Mouse (Mus musculus) kidney, embryonic 16.5 days (tissue): ENCODE data around the gene Abcg1. TPM values are rescaled to one million over a fixed set of nuclear protein-coding genes. Genes with fewer than 3 reads are reported as not detected.

Experiments used
- ATAC-seq: fragments of 200-750 bp; cut with Nextera tagmentation; 2 replicates; pipeline ENCODE4 v1.8.0; 2017; ENCODE audit warnings: moderate TSS enrichment; ENCODE audit not compliant: low FRiP score, low TSS enrichment
- H3K27ac ChIP-seq: fragments of 300-500 bp; sonication (generic); 2 replicates; pipeline ENCODE4 v1.5.1; 2014; ENCODE audit warnings: low read length
- H3K27me3 ChIP-seq: fragments of 300-500 bp; sonication (generic); 2 replicates; pipeline ENCODE4 v1.6.1; 2014; ENCODE audit warnings: low read length, control low read depth, mixed read lengths; ENCODE audit not compliant: insufficient read depth
- H3K36me3 ChIP-seq: fragments of 300-500 bp; sonication (generic); 2 replicates; pipeline ENCODE4 v1.6.1; 2014; ENCODE audit warnings: low read length, control low read depth, mixed read lengths; ENCODE audit not compliant: insufficient read depth
- H3K4me1 ChIP-seq: fragments of 300-500 bp; sonication (generic); 2 replicates; pipeline ENCODE4 v1.6.1; 2014; ENCODE audit warnings: low read length, control low read depth, mixed read lengths; ENCODE audit not compliant: insufficient read depth
- H3K4me2 ChIP-seq: fragments of 300-500 bp; sonication (generic); replicated peaks from 2 replicates; pipeline ENCODE4 v1.6.1; 2014; ENCODE audit warnings: low read depth, low read length
- H3K4me3 ChIP-seq: fragments of 300-500 bp; sonication (generic); 2 replicates; pipeline ENCODE4 v1.5.1; 2014; ENCODE audit warnings: mild to moderate bottlenecking, low read length
- H3K9ac ChIP-seq: fragments of 300-500 bp; sonication (generic); replicated peaks from 2 replicates; pipeline ENCODE4 v1.6.1; 2014; ENCODE audit warnings: low read length
- H3K9me3 ChIP-seq: fragments of 300-500 bp; sonication (generic); 2 replicates; pipeline ENCODE4 v1.6.1; 2016; ENCODE audit warnings: low read length, control low read depth
- WGBS: fragments of 180-500 bp; shearing (Covaris S2); extraction: QIAGEN DNeasy Blood & Tissue Kit; methylation state at CpG from one replicate; pipeline ENCODE4 v1.1.7; 2014; 5-methylcytosine and 5-hydroxymethylcytosine counted together
- polyA plus RNA-seq: library from polyadenylated mRNA; unstranded; fragments of >200 nt; fragmentation: Nextera tagmentation; extraction: Ambion mirVana; gene quantifications from 2 replicates; pipeline ENCODE4 v1.2.1, GENCODE M21; 2015

Gene Abcg1
- polyA plus RNA-seq, result 8.5 and 9.2 TPM in 2 replicates

DNA sequence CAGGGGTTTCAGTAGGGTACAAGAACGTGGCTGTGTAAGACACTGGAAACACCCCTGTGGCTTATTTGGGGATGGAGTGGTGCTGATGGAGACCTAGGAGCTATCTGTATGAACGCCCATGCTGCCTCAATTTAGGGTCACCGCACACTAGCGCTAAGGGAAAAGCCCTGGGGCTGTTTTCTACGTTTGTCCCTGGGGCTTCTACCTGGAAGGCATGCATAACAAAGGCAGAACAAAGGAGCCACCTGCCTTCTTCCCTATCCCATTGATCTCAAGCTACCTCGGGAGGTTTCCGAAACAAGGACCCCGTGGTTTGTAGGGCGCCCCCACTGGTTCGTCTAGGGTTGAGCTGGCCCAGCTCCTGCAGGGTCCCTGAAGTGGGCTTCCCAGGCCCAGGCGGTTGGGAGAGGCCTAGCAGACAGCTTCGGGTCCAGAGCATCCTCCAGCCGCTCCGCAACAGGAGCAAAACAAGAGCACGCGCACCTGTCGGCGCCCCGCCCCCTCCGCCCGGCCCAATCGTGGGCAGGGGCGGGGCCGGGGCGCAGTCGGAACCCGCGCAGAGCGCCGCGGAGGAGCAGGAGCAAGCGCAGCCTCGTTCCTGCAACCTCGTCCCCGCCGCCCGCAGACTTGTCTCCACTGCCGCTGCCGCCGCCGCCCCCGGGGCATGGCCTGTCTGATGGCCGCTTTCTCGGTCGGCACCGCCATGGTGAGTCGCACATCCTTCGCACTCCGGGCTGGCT lies at the start of gene Abcg1:
Gene Abcg1, plus strand, starts transcription at position 525 of the 740 bp plus-strand sequence.
- Histone ChIP-seq H3K9me3 (peaks cover 15% of the 10 kb centered on the region), H3K27ac (peak within 1 kb of the TSS; percentile 55), H3K36me3 (no peaks in the 10 kb centered on the region), H3K4me1 (peaks cover 19% of the 10 kb centered on the region), H3K4me3 (peak within 1 kb of the TSS; percentile 60), H3K27me3 (peaks cover 25% of the 10 kb centered on the region), H3K9ac (peak within 1 kb of the TSS; percentile 48), H3K4me2 (peak within 1 kb of the TSS; percentile 92)
- 2% methylated on average over 47 of the region's 49 CpGs for WGBS
- peak; percentile 47; the same call in 1 of the 2 replicates for ATAC-seq

DNA sequence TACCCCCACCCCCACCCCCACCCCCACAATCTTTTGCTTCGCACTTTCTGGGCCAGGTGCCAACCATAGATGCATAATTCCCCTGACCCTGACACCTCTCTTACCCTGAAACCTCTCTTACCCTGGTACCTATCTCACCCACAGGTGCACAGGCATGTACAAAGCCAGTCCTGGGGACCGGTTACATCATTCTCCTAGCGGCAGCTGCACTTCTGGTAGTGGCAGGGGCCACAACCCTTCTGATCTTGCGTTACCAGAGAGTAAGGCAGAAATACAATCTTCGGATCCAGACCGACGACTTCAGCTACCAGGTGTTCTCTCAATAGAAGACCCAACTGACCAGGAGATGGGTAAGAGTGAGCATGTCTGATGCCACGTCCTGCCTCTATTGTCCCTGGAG lies 49.1 kb upstream of the Abcg1 start:
- no peak overlapping the region for H3K4me2 ChIP-seq
- H3K27ac ChIP-seq, result no peak overlapping the region
- H3K4me3 ChIP-seq, result no peak overlapping the region
- H3K9ac ChIP-seq, result no peak overlapping the region
- no peaks in the 10 kb centered on the region for H3K27me3 ChIP-seq
- no peaks in the 10 kb centered on the region for H3K9me3 ChIP-seq
- ATAC-seq, result no peak
- WGBS, result 67% methylated on average over 7 of the region's 8 CpGs
- H3K36me3 ChIP-seq, result no peaks in the 10 kb centered on the region
- no peaks in the 10 kb centered on the region for H3K4me1 ChIP-seq

DNA sequence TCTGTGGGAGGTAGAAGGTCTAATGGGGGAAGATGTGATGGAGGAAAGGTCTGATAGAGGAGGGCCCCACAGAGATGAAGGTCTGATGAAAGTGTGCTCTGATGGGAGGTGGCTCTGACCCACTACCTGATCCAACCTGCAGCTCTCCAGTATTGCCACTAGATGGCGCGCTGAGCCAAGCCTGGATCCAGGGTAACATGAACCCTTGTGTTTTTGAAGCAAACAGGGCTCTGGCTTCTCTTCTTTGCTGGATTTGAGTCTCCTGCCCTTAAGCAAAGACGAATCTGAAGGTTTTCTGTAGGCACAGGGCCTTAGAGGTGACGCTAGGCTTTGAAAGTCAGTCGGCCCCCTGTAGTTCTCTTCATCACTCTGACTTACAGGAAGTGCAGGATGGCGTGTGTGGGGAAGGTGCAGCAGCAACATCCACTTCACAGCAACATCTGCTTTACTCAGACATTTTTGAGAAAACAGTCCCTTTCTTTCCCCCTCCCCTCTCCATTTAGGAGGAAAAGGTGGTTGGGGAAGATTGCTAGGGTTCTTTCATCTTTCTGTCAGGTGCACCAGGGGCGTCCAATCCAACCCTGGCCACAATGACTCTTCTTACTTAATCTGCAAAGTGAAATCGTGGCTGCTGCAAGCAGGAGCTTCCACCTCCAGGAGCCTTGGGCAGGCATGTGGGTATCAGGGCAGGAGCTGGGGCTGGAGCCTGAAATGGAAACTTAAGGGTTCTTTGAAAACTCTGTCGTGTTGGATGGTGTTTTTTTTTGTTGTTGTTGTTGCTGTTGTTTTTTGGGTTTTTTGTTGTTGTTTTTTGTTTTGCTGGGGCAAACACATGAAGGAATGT lies 45.7 kb upstream of the Abcg1 start:
- H3K4me1 ChIP-seq, result no peaks in the 10 kb centered on the region
- peaks cover 8% of the 10 kb centered on the region; the same call in 1 of the 2 replicates for H3K9me3 ChIP-seq
- 35% methylated on average over 9 of the region's 9 CpGs for WGBS
- H3K27me3 ChIP-seq, result no peaks in the 10 kb centered on the region
- ATAC-seq, result no peak
- H3K4me3 ChIP-seq, result no peak overlapping the region
- H3K9ac ChIP-seq, result no peak overlapping the region
- H3K4me2 ChIP-seq, result no peak overlapping the region
- no peak overlapping the region for H3K27ac ChIP-seq
- H3K36me3 ChIP-seq, result no peaks in the 10 kb centered on the region

DNA sequence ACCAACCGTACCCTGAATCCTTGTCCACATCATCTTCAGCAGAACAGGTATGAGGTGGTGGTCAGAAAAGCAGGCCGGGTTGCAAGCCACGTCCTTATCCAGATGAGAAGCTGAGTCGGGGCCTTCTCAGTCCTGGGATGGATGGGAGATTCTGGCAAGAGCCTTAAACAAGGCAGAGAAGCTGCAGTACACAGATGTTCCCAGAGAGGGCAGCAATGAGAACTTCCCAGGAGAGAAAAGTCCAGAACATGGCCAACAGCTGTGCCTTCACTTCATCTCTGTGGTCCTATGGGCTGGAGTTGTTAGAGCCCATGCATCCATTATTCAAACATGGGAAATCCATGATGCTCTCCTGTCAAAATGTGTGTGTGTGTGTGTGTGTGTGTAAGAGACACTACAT lies 39.2 kb upstream of the Abcg1 start:
- H3K27me3 ChIP-seq, result no peaks in the 10 kb centered on the region
- H3K4me2 ChIP-seq, result no peak overlapping the region
- H3K9me3 ChIP-seq, result peaks cover 10% of the 10 kb centered on the region; the same call in 1 of the 2 replicates
- no peak overlapping the region for H3K27ac ChIP-seq
- H3K4me1 ChIP-seq, result no peaks in the 10 kb centered on the region
- no peaks in the 10 kb centered on the region for H3K36me3 ChIP-seq
- no peak overlapping the region for H3K9ac ChIP-seq
- no peak for ATAC-seq
- WGBS, result 76% methylated on average over 4 of the region's 4 CpGs
- H3K4me3 ChIP-seq, result no peak overlapping the region

DNA sequence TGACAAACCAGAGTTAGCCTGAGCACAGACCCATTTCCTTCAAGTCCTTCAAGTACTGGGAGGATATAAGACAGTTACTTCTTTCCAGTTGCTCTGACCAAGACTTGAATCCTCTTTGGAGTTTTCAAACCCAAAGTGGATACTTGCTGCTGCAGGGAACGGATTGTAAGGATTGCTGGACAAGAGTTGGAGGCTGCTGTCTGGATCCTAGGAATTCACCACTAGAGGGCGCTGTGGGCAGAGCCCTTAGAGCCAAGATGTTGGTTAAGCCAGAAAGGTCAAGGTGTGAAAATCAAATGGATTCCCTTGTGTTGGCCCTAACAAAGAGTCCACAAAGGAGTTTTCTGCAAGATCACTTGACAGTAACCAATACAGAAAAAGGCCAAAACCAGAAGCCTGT lies 38.0 kb upstream of the Abcg1 start:
- Histone ChIP-seq H3K27me3 (no peaks in the 10 kb centered on the region), H3K4me3 (no peak overlapping the region), H3K27ac (no peak overlapping the region), H3K4me1 (no peaks in the 10 kb centered on the region), H3K9ac (no peak overlapping the region), H3K4me2 (no peak overlapping the region), H3K36me3 (no peaks in the 10 kb centered on the region), H3K9me3 (peaks cover 10% of the 10 kb centered on the region; the same call in 1 of the 2 replicates)
- no peak for ATAC-seq
- WGBS, result 8% methylated on average over 2 of the region's 2 CpGs

DNA sequence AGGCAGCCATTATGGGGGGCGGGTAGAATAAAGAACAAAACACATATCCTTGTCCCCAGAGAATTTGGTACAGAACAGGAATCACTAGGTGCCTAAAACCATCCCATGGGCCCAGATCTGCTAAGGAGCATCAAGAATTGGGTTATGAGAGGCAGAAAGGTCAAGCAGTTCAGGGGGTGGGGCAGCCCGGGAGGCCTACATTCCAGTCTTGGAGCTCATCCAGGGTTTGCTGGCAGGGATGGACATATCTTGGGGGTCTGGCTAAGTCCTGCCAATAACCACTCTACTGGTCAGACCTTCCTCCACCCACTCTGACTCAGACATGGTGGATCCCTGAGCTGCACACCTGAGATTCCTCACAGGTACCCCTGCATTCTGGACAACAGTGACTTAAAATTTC lies 37.4 kb upstream of the Abcg1 start:
- Histone ChIP-seq H3K4me3 (no peak overlapping the region), H3K9ac (no peak overlapping the region), H3K4me2 (no peak overlapping the region), H3K36me3 (no peaks in the 10 kb centered on the region), H3K4me1 (no peaks in the 10 kb centered on the region), H3K27ac (no peak overlapping the region), H3K27me3 (no peaks in the 10 kb centered on the region), H3K9me3 (peaks cover 10% of the 10 kb centered on the region; the same call in 1 of the 2 replicates)
- WGBS, result 73% methylated on average over 2 of the region's 2 CpGs
- ATAC-seq, result no peak

DNA sequence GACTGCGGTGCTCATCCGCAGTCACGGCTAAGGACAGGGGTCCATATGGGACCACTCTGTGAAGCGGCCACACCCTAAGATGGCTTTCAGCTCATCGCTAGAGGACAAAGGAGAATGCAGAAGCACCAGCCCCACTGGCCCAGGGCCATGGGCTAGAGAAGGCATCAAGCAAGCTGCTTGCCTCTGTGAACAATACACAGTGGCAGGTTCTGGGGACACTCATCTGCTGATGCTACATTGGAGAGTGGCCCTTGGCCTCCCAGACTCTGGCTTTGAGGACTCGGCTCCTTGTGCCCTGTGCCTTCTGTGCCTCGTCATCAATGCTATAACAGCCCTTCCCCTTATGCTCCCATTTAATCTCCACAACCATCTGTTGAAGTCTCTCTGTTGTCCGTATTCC lies 36.2 kb upstream of the Abcg1 start:
- Histone ChIP-seq H3K9me3 (peaks cover 7% of the 10 kb centered on the region; the same call in 1 of the 2 replicates), H3K27ac (no peak overlapping the region), H3K27me3 (no peaks in the 10 kb centered on the region), H3K4me3 (no peak overlapping the region), H3K36me3 (no peaks in the 10 kb centered on the region), H3K4me1 (no peaks in the 10 kb centered on the region), H3K9ac (no peak overlapping the region), H3K4me2 (no peak overlapping the region)
- no peak for ATAC-seq
- 88% methylated on average over 8 of the region's 8 CpGs for WGBS

DNA sequence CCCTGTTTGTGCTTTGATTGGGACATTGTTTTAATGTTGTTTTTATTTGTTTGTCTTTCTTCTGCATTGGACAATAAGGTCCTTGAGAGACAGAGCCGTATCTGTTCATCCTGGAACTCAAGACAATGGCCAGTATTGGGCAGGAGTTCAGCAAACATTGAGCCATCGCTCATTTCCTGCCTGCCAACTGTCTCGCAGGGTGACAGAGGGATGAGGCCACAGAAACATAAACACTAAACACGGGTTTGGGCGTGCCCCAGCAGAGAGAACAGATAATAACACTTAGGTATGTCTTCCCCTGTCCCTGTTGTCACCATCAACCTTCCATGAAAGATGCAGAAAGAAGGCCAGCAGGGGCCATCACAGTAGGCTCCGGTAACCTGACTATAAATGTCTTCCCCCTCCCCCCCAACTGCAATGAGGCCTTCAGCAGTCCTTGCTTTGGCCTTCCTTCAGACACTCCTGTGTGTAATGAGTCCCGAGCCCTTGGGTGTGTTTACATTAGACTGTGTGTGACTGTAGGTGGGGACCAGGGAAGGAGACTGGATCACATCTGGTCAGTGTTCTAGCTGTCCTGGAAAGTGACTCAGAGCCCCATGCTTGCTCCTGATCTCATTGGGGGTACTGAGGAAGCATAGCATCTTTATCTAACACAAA lies 33.2 kb upstream of the Abcg1 start:
- H3K4me2 ChIP-seq, result no peak overlapping the region
- no peaks in the 10 kb centered on the region for H3K36me3 ChIP-seq
- H3K27me3 ChIP-seq, result no peaks in the 10 kb centered on the region
- no peak overlapping the region for H3K9ac ChIP-seq
- no peak overlapping the region for H3K27ac ChIP-seq
- 57% methylated on average over 7 of the region's 7 CpGs for WGBS
- H3K4me3 ChIP-seq, result no peak overlapping the region
- no peak for ATAC-seq
- no peaks in the 10 kb centered on the region for H3K4me1 ChIP-seq
- no peaks in the 10 kb centered on the region for H3K9me3 ChIP-seq

DNA sequence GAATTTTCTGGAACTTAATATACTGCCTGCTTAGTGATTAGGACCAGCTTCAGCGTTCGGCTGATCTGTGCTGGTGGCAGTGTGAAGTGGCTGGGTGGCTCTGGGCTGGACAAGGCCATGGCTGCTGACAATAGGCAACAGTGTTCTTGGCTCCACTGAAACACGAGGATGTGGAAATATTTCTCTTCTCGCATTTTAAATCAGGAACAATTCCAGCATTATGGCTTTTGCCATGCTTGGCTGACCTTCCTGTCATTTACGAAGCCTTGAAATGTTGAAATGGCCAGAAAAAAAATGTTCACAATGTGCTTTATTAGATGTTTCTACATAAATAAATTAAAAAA lies 32.7 kb upstream of the Abcg1 start:
- Histone ChIP-seq H3K9ac (no peak overlapping the region), H3K27me3 (no peaks in the 10 kb centered on the region), H3K4me3 (no peak overlapping the region), H3K9me3 (no peaks in the 10 kb centered on the region), H3K4me1 (no peaks in the 10 kb centered on the region), H3K36me3 (no peaks in the 10 kb centered on the region), H3K27ac (no peak overlapping the region), H3K4me2 (no peak overlapping the region)
- no peak for ATAC-seq
- 60% methylated on average over 5 of the region's 5 CpGs for WGBS
